Mouse (Mus musculus) layer of hippocampus, postnatal 25 days (tissue): Measurements from ENCODE around the gene Cyp3a41b. TPM values are rescaled to one million over a fixed set of nuclear protein-coding genes. Genes with fewer than 3 reads are reported as not detected.
"Not testable (repeated sequence)": the region's sequence is repeated elsewhere in the genome, so short reads cannot be mapped to it uniquely, and the experiment has no call there.

Experiments used
- DNase-seq, 2 experiments: peaks; one replicate each; pipeline ENCODE4 v3.0.0; 2022; ENCODE audit warnings: mixed read lengths in 2 of 2, low spot score in 1 of 2; ENCODE audit errors: extremely low spot score in 1 of 2
- total RNA-seq, 2 experiments: library from RNA; stranded (reverse); gene quantifications; 2 replicates each; pipeline ENCODE4 v1.2.3; 2021

The Cyp3a41b gene
- not detected for total RNA-seq

DNA sequence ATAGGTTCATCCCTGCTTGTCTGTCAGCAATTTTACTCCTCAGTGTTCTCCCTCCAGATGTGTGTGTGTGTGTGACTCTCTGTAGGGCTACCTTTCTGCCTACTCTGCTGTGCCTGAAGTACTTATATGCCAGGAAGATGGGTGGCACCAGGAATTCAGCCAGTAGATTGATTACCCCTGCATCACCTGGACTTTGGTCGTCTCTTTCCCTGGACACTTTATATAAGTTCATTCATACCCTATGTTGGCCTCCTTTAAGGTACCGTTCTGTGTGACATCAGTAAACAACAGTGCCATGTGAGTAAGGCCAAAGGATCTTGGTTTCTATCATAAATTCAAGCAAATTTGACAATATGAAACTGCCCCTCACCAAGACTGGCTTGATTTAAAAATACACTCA is at the start of gene Cyp3a41b:
TSS of gene Cyp3a41b (minus strand) at position 101 of the 400 bp plus-strand sequence.
- DNase-seq: not testable (repeated sequence)

DNA sequence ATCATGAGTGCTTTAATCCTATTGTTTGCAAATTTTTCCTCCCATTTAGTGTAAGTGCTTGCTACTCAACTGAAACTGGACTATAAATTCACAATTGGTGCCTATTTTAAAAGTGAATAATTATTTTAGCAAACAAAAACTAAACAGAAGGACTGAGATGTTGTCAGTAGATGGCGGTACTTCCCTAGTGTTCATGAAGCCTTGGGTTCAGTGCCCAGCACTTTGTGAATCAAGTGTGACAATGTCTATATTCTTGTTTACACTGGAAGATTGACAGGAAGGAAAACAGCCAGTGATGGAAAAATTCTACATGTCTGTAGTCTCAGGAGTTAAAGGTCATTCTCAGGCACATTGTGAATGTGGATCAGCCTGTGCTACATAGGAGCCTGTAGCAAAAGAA is 47.8 kb upstream of the Cyp3a41b start:
- DNase-seq: not testable (repeated sequence)

DNA sequence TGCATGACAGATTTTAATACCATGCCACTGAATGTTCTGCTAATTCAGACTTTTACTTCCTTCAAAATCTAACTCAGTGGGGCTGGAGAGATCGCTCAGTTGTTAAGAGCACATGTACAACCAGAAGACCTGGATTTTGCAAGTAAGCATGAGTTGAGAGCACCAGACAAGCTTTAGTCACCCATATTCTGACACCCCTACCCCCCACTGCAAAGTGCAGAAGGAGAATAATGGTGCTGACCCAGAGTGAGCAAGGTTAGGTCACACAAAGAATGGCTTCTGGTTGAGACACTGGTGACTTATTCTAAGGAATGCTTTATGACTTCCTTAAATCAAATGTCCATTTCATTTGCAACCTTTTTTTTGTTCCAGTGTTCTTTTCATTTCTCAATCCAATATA is 20.4 kb upstream of the Cyp3a41b start:
- DNase-seq: not testable (repeated sequence)

DNA sequence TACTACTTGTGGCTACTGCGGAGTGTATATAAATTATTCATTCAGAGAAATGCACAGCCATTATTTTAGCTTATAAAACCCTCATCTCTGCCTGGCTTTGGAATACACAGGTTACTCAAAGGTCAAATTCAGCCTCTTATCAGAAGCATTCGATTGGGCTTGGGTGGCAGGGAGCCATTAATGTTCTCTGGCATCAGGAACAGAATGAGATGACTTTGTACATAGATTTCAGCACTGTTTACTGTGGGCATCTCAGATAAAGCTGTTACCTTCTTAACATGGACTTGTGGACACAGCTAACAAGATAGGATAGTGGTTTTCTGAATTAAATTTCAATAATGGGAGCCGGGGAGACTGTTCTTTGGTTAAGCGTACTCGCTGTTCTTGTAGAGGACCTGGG is 13.3 kb upstream of the Cyp3a41b start:
- not testable (repeated sequence) for DNase-seq

DNA sequence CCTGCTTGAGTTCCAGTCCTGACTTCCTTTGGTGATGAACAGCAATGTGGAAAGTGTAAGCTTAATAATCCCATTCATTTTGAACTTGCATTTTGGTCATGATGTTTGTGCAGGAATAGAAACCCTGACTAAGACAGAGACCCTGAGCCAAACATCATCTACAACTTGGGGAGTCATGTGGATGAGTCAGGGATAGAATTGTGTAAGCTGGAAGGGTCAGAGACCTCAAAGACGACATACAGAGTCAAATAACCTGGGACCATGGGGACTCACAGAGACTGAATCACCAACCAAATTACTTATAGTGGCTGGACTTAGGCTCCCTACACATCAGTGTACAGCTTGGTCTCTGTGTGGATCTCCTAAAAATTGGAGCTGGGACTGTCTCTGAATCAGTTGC is 7.2 kb downstream of the Cyp3a41b start:
- not testable (repeated sequence) for DNase-seq

DNA sequence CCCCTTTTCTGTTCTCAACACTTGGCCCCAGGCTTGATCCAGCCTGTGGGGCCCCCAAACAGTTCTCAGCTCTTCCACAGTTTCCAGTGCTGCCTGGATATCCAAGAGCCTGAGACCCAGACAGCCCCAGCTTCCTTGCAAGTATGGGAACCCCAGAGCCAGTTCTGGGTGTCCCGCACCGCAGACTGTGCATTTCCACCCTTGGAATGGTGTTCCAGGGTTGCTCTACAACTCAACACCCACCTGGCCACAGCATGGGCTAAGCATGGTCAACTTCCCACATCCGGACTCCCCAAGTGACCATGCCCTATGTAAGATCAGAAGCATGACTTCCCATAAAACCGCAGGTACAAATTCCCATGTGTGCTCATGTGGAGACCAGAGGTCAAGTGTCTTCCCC is 8.9 kb downstream of the Cyp3a41b start:
- DNase-seq: not testable (repeated sequence)

DNA sequence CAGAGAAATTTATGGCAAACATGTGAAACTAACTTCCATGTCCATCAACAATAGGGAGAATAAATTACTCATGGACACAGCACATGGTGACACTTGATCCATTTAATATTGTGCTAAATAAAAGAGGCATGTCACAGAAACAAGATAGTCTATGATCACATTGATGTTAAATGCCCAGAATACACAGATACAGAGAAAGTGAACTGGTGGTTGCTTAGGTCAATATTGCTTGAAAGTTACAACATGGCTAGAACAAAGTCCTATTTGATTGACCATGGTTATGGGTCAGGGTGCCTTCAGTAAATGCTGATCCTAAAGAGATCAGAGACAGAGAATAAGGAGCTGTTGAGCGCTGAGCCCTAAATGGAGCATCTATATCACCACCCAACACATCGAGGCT is 12.6 kb downstream of the Cyp3a41b start:
- DNase-seq: not testable (repeated sequence)

Other genes with a start within 250 kb of the Cyp3a41b start
- not detected for gene Cyp3a57, start 239.5 kb downstream of the Cyp3a41b start, total RNA-seq
- not detected for gene Cyp3a16, start 115.0 kb downstream of the Cyp3a41b start, total RNA-seq
- not detected for gene Cyp3a41a, start 135.4 kb upstream of the Cyp3a41b start, total RNA-seq
- not detected for gene Cyp3a44, start 221.1 kb upstream of the Cyp3a41b start, total RNA-seq